Mouse (Mus musculus): Measurements from ENCODE around the gene Ipo7. TPM values are rescaled to one million over a fixed set of nuclear protein-coding genes. Genes with fewer than 3 reads are reported as not detected.

The Ipo7 gene
- polyA plus RNA-seq, 1 experiment from 2014 or later, result 18.8 TPM

GRCm38 (mm10) chr7:109991286-109991685, 26.8 kb upstream of the Ipo7 start:
- Histone ChIP-seq H3K36me3 (ENCODE audit: control insufficient read depth, insufficient read depth) (no peaks in the 10 kb centered on the region), H3K9me3 (replicated peaks; ENCODE audit: control insufficient read depth, low read length) (no peaks in the 10 kb centered on the region), H3K4me2 (ENCODE audit: low read depth, low read length) (no peak overlapping the region), H3K4me3 (ENCODE audit: low read depth, low read length) (no peak overlapping the region), H3K27me3 (ENCODE audit: control insufficient read depth, insufficient read depth, low read depth, low read length) (no peaks in the 10 kb centered on the region), H3K9ac (ENCODE audit: low read depth, low read length) (no peak overlapping the region), H3K4me1 (ENCODE audit: control insufficient read depth, low read depth, low read length) (peaks cover 3% of the 10 kb centered on the region; the same call in 1 of the 2 replicates), H3K27ac (ENCODE audit: low read length) (no peak overlapping the region)
- ATAC-seq (ENCODE audit: low read depth), result no peak
- 71% methylated on average over 1 of the region's 1 CpGs for WGBS (ENCODE audit: insufficient replicate concordance)

- Histone ChIP-seq H3K27ac (ENCODE audit: low read length) (no peak overlapping the region), H3K4me1 (ENCODE audit: control insufficient read depth, low read depth, low read length) (no peaks in the 10 kb centered on the region), H3K36me3 (ENCODE audit: control insufficient read depth, insufficient read depth) (no peaks in the 10 kb centered on the region), H3K9ac (ENCODE audit: low read depth, low read length) (no peak overlapping the region), H3K4me2 (ENCODE audit: low read depth, low read length) (no peak overlapping the region), H3K27me3 (ENCODE audit: control insufficient read depth, insufficient read depth, low read depth, low read length) (no peaks in the 10 kb centered on the region), H3K9me3 (replicated peaks; ENCODE audit: control insufficient read depth, low read length) (no peaks in the 10 kb centered on the region), H3K4me3 (ENCODE audit: low read depth, low read length) (no peak overlapping the region)
- peak; percentile 39; the same call in 1 of the 2 replicates for ATAC-seq (ENCODE audit: low read depth)
- 50% methylated on average over 2 of the region's 2 CpGs for WGBS (ENCODE audit: insufficient replicate concordance)
Observed at GRCm38 (mm10) chr7:109993157-109993959, 24.7 kb upstream of the Ipo7 start.

- Histone ChIP-seq H3K9ac (ENCODE audit: low read depth, low read length) (no peak overlapping the region), H3K4me1 (ENCODE audit: control insufficient read depth, low read depth, low read length) (no peaks in the 10 kb centered on the region; the same call in 1 of the 2 replicates), H3K4me3 (ENCODE audit: low read depth, low read length) (no peak overlapping the region), H3K36me3 (ENCODE audit: control insufficient read depth, insufficient read depth) (no peaks in the 10 kb centered on the region), H3K4me2 (ENCODE audit: low read depth, low read length) (no peak overlapping the region), H3K27me3 (ENCODE audit: control insufficient read depth, insufficient read depth, low read depth, low read length) (peaks cover 7% of the 10 kb centered on the region; the same call in 1 of the 2 replicates), H3K9me3 (replicated peaks; ENCODE audit: control insufficient read depth, low read length) (no peaks in the 10 kb centered on the region), H3K27ac (ENCODE audit: low read length) (no peak overlapping the region)
- WGBS (ENCODE audit: insufficient replicate concordance), result 68% methylated on average over 4 of the region's 4 CpGs
- ATAC-seq (ENCODE audit: low read depth), result no peak
Observed at GRCm38 (mm10) chr7:109998388-109998787, 19.7 kb upstream of the Ipo7 start.

- H3K27ac ChIP-seq (ENCODE audit: low read length), result no peak overlapping the region
- no peak for ATAC-seq (ENCODE audit: low read depth)
- H3K36me3 ChIP-seq (ENCODE audit: control insufficient read depth, insufficient read depth), result no peaks in the 10 kb centered on the region
Observed at GRCm38 (mm10) chr7:110002092-110002491, 16.0 kb upstream of the Ipo7 start.

DNA sequence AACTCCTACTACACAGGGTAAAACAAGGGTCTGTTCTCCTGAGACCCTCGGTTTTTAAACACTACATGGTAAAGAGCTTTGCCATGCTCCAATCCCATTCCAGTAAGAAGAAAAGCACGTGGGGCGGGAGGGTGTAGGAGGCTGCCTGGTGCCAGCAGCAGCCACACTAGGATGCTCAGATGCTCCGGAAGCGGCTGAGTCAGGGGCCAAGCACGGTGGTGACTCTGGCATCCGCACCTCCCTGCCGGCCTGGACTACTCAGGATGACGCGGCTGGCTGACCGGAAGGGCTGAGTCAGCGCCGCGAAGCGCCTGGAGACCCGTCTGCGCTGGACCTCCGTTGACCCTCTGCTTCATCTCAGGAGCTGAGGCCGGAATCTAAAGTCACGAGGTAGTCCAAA, 15.1 kb upstream of the Ipo7 start:
- no peaks in the 10 kb centered on the region for H3K36me3 ChIP-seq (ENCODE audit: control insufficient read depth, insufficient read depth)
- no peak overlapping the region for H3K4me3 ChIP-seq (ENCODE audit: low read depth, low read length)
- peak; percentile 45; the same call in 1 of the 2 replicates for ATAC-seq (ENCODE audit: low read depth)
- H3K4me2 ChIP-seq (ENCODE audit: low read depth, low read length), result peak overlapping the region; percentile 32; the same call in 1 of the 2 replicates
- no peaks in the 10 kb centered on the region; the same call in 1 of the 2 replicates for H3K4me1 ChIP-seq (ENCODE audit: control insufficient read depth, low read depth, low read length)
- H3K9ac ChIP-seq (ENCODE audit: low read depth, low read length), result no peak overlapping the region
- 17% methylated on average over 20 of the region's 20 CpGs for WGBS (ENCODE audit: insufficient replicate concordance)
- H3K27me3 ChIP-seq (ENCODE audit: control insufficient read depth, insufficient read depth, low read depth, low read length), result peaks cover 7% of the 10 kb centered on the region
- no peak overlapping the region for H3K27ac ChIP-seq (ENCODE audit: low read length)
- H3K9me3 ChIP-seq (replicated peaks; ENCODE audit: control insufficient read depth, low read length), result no peaks in the 10 kb centered on the region

More at GRCm38 (mm10) chr7:110002092-110002491, 16.0 kb upstream of the Ipo7 start:
- H3K27me3 ChIP-seq (ENCODE audit: control insufficient read depth, insufficient read depth, low read depth, low read length), result peaks cover 7% of the 10 kb centered on the region
- no peak overlapping the region for H3K4me3 ChIP-seq (ENCODE audit: low read depth, low read length)
- H3K4me1 ChIP-seq (ENCODE audit: control insufficient read depth, low read depth, low read length), result no peaks in the 10 kb centered on the region; the same call in 1 of the 2 replicates
- no peak overlapping the region for H3K9ac ChIP-seq (ENCODE audit: low read depth, low read length)
- no peaks in the 10 kb centered on the region for H3K9me3 ChIP-seq (replicated peaks; ENCODE audit: control insufficient read depth, low read length)
- H3K4me2 ChIP-seq (ENCODE audit: low read depth, low read length), result no peak overlapping the region

- no peak overlapping the region; the same call in 1 of the 2 replicates for H3K27ac ChIP-seq (ENCODE audit: low read length)
- H3K27me3 ChIP-seq (ENCODE audit: control insufficient read depth, insufficient read depth, low read depth, low read length), result peaks cover 7% of the 10 kb centered on the region
- peaks cover 4% of the 10 kb centered on the region for H3K4me1 ChIP-seq (ENCODE audit: control insufficient read depth, low read depth, low read length)
- H3K36me3 ChIP-seq (ENCODE audit: control insufficient read depth, insufficient read depth), result no peaks in the 10 kb centered on the region
- H3K4me3 ChIP-seq (ENCODE audit: low read depth, low read length), result no peak overlapping the region
- H3K9me3 ChIP-seq (replicated peaks; ENCODE audit: control insufficient read depth, low read length), result no peaks in the 10 kb centered on the region
- no peak overlapping the region for H3K4me2 ChIP-seq (ENCODE audit: low read depth, low read length)
- ATAC-seq (ENCODE audit: low read depth), result no peak
- H3K9ac ChIP-seq (ENCODE audit: low read depth, low read length), result no peak overlapping the region
Observed at GRCm38 (mm10) chr7:110005976-110006375, 12.1 kb upstream of the Ipo7 start.

GRCm38 (mm10) chr7:110006471-110007195, 11.4 kb upstream of the Ipo7 start:
- 0 out of 2 replicates have a peak overlapping the region, but pooled peaks have one; percentile 3 for H3K4me2 ChIP-seq (ENCODE audit: low read depth, low read length)
- no peak overlapping the region; the same call in 1 of the 2 replicates for H3K27ac ChIP-seq (ENCODE audit: low read length)
- no peaks in the 10 kb centered on the region for H3K36me3 ChIP-seq (ENCODE audit: control insufficient read depth, insufficient read depth)
- no peak overlapping the region for H3K9ac ChIP-seq (ENCODE audit: low read depth, low read length)
- H3K4me3 ChIP-seq (ENCODE audit: low read depth, low read length), result no peak overlapping the region
- peaks cover 7% of the 10 kb centered on the region for H3K27me3 ChIP-seq (ENCODE audit: control insufficient read depth, insufficient read depth, low read depth, low read length)
- H3K9me3 ChIP-seq (replicated peaks; ENCODE audit: control insufficient read depth, low read length), result no peaks in the 10 kb centered on the region
- H3K4me1 ChIP-seq (ENCODE audit: control insufficient read depth, low read depth, low read length), result peaks cover 4% of the 10 kb centered on the region
- peak; percentile 45; the same call in 1 of the 2 replicates for ATAC-seq (ENCODE audit: low read depth)
- WGBS (ENCODE audit: insufficient replicate concordance), result 39% methylated on average over 5 of the region's 5 CpGs

DNA sequence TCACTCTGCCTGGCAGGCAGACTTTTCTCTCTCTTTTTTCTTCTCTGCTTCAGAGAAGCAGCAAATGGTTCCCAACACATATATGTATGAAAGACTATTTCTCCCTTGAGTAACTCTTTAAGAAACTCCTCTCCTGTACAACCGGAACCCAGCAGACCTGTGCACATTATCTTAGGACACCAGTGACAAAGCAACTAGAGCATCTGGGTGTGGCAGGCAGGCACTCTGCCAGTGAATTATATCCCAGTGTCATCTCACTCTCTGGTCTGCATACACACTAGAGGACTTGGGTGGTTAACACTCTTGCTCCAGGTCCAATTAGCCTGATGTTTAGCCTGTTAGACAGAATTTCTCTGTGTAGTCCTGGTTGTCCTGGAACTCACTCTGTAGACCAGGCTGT, 9.6 kb upstream of the Ipo7 start:
- H3K9me3 ChIP-seq (replicated peaks; ENCODE audit: control insufficient read depth, low read length), result no peaks in the 10 kb centered on the region
- no peak overlapping the region for H3K9ac ChIP-seq (ENCODE audit: low read depth, low read length)
- no peak for ATAC-seq (ENCODE audit: low read depth)
- no peak overlapping the region for H3K4me2 ChIP-seq (ENCODE audit: low read depth, low read length)
- H3K27me3 ChIP-seq (ENCODE audit: control insufficient read depth, insufficient read depth, low read depth, low read length), result no peaks in the 10 kb centered on the region; the same call in 1 of the 2 replicates
- no peak overlapping the region for H3K4me3 ChIP-seq (ENCODE audit: low read depth, low read length)
- no peaks in the 10 kb centered on the region for H3K36me3 ChIP-seq (ENCODE audit: control insufficient read depth, insufficient read depth)
- WGBS (ENCODE audit: insufficient replicate concordance), result 24% methylated on average over 1 of the region's 1 CpGs
- H3K27ac ChIP-seq (ENCODE audit: low read length), result no peak overlapping the region
- H3K4me1 ChIP-seq (ENCODE audit: control insufficient read depth, low read depth, low read length), result peaks cover 4% of the 10 kb centered on the region

DNA sequence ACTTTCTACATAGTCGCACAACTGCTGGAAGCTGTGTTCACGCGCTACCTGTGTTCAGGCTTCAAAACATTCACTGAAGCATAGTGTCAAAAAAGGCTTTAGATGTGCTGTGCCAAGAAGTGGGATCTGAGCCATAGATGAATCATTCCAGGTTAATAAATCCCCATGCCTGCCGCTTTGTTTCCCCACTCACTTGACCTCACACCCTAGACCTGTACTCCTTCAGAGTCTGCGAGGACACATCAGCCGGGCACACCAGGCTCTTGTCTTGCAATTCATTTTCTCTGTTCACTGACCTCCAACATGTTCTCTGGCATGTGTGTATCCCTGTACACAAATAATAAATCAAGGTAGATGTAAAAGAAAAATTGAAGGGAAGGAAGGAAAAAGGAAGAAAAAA, 9.0 kb upstream of the Ipo7 start:
- no peaks in the 10 kb centered on the region for H3K27me3 ChIP-seq (ENCODE audit: control insufficient read depth, insufficient read depth, low read depth, low read length)
- no peak for ATAC-seq (ENCODE audit: low read depth)
- 85% methylated on average over 6 of the region's 6 CpGs for WGBS (ENCODE audit: insufficient replicate concordance)
- no peak overlapping the region for H3K9ac ChIP-seq (ENCODE audit: low read depth, low read length)
- H3K9me3 ChIP-seq (replicated peaks; ENCODE audit: control insufficient read depth, low read length), result no peaks in the 10 kb centered on the region
- H3K4me1 ChIP-seq (ENCODE audit: control insufficient read depth, low read depth, low read length), result peaks cover 4% of the 10 kb centered on the region
- H3K4me3 ChIP-seq (ENCODE audit: low read depth, low read length), result no peak overlapping the region
- no peaks in the 10 kb centered on the region for H3K36me3 ChIP-seq (ENCODE audit: control insufficient read depth, insufficient read depth)
- H3K27ac ChIP-seq (ENCODE audit: low read length), result no peak overlapping the region
- no peak overlapping the region for H3K4me2 ChIP-seq (ENCODE audit: low read depth, low read length)

All from liver, embryonic 16.5 days (tissue).